Mouse (Mus musculus): ENCODE results near the gene Gdpd5.

The Gdpd5 gene

DNA sequence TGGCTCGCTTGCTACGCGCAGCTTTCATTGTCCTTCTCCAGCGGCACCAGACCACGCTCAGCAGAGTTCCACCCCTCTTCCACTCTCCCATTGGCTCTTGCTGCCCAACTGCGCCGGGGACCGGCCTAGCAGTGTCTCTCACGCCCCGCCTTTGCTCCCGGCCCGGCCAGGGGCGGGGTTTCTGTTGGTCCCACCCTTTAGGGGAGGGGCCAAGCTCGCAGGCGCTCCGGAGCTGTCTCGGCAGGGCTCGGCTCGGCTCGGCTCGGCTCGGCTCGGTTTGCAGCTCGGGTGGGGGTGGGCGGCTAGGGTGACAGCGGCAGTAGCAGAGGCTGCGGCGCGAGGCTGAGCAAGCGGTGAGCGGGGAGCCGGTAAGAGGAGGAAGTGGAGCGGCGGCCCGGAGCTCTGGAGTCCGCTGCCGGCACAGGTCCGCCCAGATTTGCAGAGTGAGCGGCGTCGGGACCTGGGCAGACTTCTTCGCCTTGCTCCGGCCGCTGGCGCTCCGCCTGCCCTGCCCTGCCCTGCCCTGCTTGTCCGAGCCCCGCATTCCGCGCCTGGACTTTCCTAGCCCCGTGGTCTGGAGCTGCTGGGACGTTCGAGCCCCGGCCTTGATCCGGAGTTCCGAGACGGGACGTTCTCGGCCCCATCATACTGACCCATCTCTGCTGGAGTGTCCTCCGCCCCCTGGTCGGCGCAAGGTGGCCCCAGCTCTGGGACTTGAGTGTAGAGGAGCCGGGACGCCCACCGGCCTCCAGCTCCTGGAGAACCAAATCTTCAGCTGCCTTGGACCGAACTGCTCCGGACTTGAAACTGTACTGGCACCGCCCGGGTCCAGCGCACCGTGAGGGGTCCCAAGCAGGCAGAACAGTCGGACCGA, at the start of gene Gdpd5:
Gene Gdpd5 (plus strand): TSS at position 201 of the 874 bp plus-strand sequence.
- DNase-seq, result peak; percentile 99 to 100

DNA sequence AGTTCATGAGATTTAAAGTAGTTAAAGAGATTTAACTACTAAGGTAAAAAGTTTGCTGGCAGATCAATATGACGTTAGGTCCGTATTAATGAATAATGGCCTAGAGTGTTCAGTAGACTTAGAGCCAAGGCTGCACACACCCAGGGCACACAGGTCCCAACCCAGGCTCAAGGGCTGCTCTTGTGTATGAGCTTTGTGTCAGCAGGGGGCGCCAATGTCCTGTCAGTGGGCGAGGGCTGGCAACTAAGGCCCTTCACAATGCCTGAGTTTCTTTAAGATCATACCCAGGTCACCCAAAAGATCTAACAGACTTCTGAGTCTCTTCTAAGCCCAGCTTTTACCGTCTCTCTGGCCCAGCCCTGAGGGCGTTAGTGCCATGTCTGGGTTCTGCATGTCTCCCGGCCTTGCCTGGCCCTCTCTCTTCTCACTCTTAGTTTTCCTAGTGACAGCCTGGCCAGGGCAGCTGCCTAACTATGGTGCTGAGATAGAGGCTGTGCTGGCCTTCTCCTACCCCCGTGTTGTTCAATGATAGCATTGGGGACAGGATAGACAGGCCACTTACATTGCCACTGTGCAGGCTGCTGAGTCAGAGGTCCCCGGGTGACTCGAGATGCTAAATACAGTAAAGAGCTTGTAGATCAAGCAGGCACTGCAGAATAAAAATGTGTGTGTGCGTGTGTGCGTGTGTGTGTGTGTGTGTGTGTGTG, 48.3 kb upstream of the Gdpd5 start:
- DNase-seq, result peak; percentile 83 to 90

DNA sequence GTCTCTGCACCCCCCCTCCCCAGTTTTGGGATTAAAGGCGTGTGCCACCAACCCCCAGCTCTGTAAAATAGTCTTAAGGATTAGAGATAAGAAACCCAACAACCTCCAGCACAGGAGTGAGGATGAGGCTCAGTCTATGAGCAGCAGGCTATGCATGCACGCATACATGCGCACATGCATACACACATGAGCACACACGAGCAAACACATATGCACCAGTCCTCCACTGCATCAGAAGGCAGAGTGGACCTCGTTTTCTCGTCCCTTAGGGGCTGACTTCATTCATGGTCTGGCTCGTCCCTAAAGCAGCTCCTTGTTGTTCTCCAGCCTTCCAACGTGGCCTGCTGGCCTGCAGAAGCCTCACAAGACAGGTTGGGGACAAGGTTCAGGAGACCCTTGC, 40.5 kb upstream of the Gdpd5 start:
- DNase-seq, result no peak

DNA sequence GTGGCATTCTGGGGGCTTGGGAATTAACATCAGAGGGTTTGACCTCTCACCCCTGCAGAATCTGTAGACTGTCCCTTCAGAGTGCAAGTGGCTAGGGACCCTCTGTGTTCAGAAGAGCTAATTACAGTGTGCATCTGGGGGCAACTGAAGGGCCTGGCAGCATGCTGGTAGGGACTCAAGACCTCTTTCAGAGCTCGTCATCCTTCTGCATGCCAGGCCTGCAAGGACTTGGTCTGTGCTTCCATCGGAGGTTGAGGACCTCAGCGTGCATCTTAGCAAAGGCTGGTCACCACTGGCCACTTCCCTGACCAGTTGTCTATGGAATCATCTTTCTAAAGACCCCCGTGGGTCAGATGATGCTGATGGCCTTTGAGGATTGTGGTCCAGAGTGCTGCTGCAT, 37.6 kb upstream of the Gdpd5 start:
- DNase-seq, result no peak

DNA sequence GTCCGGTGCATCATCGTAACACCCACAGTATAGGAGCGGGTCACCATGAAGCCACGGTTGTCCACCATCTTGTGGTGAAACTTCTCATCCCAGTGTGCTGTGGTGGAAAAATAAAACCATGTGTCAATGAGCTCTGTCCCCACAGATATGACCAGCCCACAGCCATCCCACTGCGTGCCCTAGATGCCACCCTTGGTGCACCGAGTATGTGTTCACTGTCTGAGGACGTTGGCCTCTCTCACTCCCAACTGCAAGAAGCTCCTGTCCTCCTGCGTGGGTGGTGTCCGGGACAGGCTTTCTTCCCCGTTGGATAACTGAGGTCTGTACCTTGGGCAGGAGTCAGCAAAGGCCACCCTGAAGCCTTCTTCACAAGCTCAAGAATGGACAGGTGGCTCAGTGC, 33.9 kb upstream of the Gdpd5 start:
- DNase-seq, result no peak

DNA sequence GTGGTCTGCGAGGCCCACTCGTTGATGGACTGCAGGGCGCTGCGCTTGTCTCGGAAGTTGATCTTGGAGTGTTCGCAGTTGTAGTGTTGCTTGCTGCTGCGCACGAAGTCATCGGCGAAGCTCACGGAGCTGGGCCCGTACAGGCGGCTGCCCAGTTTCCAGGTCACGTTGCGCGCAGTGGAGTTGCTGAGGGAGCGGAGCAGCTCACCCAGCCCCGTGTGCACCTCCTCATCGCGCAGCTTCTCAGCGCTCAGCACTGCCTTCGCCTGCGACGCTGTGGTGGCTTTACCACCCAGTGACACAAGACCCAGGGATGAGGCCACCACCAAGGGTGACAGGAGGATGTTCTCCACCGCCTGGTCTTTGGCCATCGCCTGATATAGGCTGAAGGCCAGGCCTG, 32.3 kb upstream of the Gdpd5 start:
- no peak for DNase-seq

DNA sequence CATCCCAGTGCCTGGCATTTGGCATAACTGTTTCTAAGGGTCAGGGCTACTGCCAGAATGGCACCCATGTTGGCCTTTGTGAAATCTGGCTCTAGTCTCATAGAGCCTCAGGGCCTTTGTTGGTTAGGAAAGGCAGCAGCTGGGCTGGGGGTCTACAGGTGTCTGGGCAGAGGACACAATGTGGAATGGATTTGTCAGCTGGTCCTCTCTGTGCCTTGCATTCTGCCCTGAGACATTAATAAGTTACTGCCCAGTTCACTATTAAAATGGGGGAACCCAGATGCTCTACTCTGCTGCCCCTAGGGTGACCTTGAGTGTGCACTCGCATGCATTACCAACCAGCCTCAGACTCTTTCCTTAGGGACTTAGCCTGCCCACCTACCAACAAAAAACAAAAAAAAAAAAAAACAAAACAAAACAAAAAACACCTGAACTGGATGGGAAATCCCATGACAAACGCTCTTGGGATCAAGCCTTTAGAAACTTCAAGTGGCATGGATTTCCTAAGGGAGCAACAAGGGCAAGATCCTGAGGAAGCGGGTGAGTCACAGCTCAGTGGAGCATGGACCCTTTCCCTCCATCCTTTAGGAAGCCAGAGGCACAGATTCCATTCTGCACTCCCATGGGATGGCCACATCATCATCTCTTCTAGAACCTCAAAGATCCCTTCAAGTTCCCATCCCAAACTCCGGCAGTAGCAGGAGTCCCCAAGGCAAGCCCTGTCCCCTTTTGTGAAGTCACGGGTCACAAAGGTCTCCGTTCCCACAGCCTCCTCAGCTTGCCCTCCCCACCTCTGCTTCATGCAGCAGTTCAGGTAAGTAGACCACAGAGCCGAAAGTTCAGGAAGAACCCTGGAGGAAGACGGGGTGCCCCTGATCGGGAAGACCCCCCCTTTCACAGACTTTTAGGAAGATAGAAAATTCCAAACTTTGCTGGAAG, 31.2 kb upstream of the Gdpd5 start:
- DNase-seq, result no peak

DNA sequence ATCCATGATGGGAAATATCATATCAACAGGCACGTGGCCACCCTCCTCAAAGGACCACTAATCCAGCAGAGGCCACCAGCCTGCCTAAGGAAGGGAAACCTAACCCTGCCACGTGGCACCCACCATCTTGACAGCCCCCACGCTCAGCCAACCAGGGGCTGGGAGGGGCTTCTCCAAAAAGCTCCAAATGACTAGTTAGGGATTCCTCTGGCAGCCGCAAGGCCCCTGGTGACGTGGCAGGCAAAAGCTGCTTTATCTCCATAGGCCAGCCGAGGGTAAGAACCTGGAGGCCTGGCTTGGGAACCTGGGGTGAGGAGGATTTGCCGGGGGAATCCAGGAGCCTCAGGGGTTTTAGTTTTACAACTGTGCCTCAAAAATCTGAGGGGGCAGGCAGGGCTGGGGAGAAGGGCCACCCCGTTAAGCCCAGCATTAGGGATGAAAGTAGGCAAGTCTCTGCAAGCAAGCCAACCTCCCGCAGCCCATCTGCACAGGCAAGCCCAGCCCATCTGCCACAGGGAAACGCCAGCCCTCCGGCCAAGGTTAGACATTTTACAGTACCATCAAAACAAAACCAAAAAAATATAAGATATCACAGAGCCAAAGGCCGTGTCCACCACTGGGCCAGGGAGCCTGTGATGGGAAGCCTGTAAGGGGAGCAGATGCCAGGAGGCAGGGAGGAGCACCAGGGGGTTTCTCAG, 30.0 kb upstream of the Gdpd5 start:
- DNase-seq, result peak; percentile 41 to 62

DNA sequence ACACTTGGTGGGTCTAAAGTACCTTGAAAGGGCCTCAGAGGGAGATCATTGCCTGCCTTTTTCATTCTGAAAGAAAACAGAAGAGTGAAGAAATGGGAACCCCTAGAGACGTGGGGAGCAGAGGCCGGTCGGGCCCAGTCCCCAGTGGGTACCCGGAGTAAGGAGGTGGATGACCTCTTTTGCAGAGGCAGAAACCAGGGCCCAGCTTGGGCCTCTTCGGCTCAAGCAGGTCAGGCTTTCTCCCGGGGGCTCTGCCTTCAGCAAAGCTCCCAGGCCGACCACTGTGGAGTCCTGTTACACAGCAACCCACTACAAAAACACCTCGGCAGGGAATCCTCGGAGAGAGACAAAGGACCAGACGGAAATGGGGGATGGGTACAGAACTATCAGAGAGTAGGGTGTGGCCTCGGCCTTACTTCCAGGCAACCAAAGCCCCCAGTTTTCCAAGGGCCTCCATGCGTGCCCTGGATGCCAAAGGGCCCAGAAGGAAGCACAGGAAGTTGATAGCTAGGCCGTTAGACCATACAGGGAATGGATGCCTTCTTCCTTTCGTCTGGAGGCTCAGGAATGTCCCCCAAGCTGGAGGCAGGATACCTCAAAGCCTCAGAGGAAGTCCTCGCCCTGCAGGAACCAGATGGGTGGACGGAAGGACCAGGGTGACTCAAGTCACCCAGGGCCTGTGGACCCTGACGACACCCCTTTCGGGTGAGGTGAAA, 29.3 kb upstream of the Gdpd5 start:
- DNase-seq, result peak; percentile 60 to 66

DNA sequence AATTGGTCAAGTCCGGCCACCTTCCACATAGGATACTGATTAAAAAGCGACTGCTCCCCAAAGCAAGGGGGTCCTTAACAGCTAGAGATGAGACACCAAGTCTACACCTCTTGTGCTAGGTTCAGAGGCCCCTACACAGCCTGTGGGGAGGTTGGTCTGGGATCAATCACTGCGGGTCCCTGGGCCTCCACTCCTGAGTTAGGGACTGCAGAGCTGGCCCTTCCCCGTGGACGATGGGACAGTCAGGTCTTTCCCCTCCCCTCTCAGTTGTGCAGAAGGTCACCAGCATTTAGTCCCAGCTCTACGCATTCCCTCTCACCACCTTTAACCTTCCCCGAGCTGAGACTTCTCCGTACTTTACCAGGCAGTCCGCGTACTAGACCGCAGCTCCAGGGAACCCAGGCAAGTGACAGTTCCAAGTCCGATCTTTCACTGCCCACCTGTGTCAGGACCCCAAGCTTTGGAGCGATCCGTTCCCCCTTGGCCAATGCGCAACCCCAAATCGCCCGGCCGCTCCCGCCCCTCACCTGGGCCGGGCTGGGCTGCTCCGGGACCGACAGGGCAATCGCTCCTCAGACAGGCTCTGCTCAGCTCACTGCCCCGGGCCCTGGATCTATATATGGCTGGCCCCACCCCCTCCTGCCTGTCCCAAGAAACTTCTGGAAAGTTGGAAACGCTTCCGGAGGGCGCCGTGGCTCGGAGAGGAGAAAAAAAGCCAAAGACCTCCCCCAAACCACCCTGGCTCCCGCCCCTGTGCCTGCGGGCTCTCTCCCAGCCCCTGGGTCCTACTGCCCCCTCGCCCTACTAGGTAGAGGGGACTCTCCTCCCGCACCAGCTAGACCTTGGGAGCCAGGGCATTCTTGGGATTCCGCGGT, 28.5 kb upstream of the Gdpd5 start, which contains the start of gene Serpinh1:
Gene Serpinh1 (minus strand): TSS at position 714 of the 875 bp plus-strand sequence.
- DNase-seq, result peak; percentile 93 to 97

DNA sequence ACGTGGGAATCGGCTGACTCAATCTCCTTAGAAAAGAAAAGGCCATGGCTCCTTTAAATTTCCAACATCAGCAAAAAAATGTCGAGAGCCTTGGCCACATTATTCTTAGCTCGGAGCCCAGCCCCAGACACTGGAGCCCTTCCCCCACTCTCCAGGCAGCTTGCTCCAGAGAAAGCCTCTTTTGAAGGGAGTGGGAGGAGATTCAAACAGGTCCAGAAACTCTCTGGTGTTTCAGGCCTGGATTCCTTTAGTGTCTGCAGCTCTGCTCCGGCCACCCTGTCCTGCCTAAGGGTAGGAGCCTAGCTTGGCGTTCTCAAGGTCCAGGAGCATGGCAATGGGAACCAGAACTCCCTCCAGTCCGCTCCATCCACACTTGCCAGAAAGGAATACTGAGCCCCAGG, 25.5 kb upstream of the Gdpd5 start:
- DNase-seq, result peak; percentile 84 to 92

DNA sequence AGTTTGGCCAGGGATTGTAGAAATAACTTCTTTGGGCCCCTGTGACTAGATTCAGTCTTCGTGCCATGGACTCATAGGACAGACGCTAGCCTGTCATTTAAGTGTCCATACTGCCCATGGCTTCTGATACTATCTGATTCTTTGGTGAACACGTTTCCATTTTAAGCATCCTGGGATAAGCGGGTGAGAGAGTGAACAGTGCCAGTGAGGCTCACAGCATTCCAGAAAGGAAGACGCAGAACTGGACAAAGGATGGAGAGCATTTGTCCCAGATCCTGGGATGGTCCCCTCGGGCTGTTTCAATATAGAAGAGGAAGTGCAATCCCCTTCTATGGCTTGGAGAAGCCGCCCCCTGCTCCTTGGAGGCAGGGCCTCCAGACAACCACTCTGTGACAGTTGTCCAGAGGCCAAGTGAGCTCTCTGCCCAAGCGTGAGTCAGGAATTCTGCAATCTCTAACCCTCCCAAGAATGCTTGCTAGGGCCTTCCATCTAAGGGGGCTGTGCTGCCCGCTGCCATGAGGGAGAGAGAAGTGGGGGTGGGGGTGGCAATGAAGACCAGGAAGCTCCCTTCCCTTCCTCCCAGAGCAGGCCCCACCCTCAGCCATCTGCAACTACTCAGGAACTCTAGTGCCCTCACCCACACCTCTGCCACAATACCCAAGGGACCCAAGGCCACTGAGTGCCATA, 24.8 kb upstream of the Gdpd5 start:
- peak; percentile 73 to 87 for DNase-seq

DNA sequence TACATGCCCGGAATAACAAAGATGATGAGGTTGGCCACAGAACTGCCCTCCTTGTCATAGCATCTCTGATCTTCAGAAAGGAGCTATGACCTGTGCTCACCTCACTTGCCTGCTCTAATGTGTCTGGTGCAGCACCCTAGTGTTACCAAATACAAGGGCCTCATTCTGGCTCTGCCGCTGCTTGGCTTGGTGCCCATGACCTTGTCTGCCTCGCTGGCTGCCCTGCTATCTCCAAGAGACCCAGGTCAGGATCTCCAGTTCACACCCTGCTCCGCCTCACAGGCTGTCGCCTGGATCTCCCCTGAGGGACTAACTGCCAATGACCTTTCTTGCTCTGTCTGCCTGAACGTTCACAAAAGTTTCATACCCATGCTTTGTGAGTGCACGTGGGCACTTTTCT, 24.0 kb upstream of the Gdpd5 start:
- peak; percentile 38 to 55 for DNase-seq

DNA sequence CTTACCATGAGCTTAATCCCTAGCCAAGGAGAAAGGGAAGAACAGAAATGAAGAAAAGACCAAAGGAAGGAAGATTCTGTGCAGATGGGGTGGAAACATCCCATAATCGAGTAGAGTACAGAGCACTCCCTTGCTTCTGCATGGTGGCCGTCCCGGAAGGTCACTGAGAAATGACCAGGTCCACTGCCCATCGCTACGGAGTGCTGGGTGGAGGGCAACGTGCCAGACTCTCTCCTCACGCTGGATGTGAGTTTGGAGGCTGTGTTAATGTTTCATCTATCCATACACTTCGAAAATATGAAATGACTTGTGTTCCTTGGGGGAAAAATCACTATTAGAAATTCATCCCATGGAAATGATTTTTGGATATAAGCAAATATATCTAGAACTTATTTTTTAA, 22.8 kb upstream of the Gdpd5 start:
- no peak for DNase-seq

DNA sequence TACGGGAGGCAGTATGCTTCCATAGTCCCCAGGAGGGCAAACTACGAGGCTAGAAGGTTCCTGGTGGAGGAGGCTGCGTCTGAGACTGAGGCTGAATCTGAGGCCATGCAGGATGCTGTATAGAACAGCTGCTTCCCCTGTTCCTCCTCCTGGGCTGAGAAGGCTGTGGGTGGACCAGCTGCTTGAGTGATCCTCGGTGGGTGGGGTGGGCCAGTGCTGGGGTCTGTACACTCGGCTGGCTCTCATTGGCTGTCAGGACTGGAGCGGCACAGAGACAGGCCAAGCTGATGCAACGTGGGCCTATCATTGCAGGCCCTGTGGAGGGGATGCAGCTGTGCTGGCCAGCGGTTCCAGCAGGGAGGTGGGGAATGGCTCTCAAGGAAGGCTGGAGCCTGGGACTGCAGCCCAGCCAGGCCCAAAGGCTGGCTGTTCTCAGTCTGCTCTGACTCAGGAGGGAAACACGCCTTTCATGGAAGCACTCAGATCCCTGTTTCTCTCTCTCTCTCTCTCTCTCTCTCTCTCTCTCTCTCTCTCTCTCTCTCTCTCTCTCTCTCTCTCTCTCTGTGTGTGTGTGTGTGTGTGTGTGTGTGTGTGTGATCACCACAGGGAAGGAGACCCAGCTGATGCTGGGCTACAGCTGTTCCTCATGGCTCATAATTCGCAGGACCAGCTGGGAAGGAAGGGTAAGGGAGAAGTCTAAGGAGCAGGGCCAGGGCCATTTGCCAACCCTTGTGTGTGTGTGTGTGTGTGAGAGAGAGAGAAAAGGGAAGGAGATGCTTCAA, 21.0 kb upstream of the Gdpd5 start:
- DNase-seq, result peak; percentile 84 to 97

DNA sequence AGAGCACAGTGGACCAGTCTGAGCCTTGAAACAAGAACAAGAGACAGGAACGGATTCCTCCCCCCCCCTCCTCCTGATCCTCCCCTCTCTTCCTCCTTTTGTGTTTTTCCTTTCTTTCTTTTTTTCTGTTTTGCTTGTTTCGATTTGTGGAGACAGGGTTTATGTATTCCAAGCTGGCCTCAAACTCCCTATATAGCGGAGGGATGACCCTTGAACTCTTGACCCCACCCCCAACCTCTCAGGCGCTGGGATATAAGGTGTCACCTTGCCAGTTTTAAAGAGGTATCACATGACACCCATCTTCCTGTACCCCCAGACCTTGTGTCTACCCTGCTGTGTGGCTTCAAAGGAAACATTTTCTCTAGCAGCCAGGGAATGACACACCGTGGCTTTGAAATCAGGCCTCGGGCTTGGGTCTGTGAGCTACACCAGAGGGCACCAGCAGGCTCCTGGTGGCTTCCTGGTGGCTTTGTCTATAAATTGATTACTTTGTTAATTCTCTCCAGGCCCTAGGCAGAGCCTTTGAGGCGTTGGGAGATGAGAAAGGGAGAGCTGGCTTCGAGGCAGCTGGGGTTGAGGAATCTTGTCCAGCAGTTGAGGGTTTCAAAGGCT, 20.3 kb upstream of the Gdpd5 start:
- DNase-seq, result no peak

DNA sequence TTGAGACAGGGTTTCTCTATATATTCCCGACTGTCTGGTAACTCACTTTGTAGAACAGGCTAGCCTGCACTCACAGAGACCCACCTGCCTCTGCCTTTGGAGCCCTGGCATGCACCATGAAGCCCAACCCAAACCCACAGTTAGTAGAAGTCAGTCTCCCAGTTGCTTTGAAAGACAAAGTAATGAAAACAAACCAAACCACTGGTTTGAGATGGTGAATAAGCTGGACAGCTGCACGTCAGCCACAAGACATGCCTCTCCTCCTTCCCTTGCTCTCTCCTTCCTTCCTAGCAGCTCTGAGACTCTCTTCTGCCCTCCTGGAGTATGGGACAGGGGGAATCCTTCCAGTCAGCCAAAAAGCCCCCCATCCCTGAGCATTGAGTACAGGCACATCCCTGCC, 19.1 kb upstream of the Gdpd5 start:
- DNase-seq, result no peak

DNA sequence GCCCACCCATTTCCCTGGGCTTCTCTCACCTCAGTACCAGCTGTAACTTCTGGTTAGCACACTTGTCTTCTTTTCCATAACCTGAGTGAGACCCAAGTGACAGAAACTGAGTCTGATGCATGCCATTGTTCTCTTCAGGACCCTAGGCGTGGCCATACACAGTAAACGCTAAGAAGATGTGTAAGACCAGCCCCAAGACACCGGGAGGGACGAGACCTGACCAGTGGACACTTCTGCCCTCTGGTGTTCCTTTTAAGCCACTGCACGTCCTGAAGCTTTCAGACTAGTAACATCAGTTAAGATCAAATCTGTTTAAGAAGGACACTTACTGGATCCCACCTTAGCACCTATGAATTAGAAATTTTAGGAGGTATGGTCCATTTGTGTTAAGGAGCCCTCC, 16.1 kb upstream of the Gdpd5 start:
- peak; percentile 65 to 80 for DNase-seq

DNA sequence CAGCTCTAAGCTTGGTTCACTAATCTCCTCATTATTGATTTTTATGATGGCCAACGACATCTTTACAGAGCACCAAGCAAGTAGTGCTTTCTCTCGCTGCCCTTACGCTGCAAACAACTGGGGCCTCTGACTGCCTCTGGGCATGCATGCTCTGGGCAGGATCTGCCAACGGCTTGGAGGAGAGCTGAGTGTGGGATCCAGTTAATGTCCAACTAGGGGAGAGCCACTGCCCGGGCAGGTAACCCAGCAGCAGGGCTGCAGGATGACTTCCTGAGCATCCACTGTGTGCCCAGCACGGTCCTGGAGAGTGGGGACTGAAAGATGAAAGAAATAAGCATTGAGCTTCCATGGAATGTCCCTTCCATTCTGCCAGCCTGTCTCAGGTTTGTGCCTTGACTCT, 14.5 kb upstream of the Gdpd5 start:
- no peak for DNase-seq
